Mouse (Mus musculus) frontal cortex, postnatal 14 days (tissue): Measurements from ENCODE around the gene Inpp5e.

ENCODE experiments used
- DNase-seq, 2 experiments: peaks; one replicate each; pipeline ENCODE4 v3.0.0; 2022; ENCODE audit warnings: low spot score in 2 of 2

The Inpp5e gene

DNA sequence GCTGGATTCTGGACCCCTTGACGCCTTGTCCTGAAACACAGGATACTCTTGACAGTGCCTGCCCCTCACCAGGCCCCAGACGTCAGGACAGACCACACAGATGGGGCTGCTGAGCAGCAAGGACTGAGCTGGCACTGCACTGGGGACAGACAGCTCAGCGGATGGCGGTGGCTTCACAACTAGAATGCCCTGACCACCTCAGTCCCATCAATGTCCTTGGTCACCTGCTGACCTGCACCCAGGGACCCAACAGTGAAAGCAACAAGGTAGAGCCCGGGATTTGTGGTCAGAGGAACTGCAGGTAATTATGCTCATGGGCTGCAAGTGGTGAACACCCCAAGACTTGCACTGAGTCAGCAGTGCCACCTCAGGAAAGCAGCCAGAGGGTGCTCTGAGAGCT is 46.0 kb downstream of the Inpp5e start:
- no peak for DNase-seq

DNA sequence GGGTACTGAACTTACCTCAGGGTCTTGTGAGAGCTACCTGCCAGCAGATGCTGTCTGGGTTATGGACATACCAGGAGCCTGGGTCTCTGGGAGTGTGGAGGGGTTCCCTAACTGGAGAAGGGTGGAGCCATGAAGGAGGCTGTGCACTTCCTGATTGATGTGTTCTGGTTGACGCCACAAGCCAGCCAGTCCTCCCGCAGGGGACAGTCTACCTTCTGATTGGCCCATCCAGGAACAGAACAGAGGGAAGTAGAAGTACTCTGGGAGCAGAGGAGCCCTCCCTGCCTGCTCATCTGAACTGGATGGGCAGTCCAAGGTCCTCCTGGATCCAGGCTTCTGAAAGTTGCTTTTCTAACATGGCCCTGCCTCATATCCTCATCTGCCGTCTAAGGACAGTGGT is 48.2 kb downstream of the Inpp5e start, which contains the start of gene Card9:
Card9 (minus strand) TSS at position 147 of the 400 bp plus-strand sequence.
- DNase-seq = no peak

DNA sequence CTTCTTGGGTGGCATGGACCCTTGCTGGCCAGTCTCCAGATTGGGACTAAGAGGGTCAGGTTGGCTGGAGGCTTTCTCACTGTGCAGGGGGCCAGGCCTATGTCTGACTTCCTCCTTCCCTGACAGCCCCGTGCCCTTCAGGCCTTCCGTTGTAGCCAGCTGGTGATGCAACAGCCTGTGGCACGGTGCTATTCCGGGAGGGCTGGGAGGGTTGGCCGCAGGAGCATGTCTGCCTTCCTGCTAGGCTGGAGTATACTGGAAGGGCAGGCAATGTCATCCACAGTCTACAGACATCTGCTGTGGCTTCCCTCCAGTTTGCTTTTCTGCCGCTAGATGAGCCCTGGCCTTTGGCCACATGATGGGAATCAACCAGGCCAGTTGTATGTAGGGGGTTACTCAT is 49.0 kb downstream of the Inpp5e start:
- DNase-seq = no peak

DNA sequence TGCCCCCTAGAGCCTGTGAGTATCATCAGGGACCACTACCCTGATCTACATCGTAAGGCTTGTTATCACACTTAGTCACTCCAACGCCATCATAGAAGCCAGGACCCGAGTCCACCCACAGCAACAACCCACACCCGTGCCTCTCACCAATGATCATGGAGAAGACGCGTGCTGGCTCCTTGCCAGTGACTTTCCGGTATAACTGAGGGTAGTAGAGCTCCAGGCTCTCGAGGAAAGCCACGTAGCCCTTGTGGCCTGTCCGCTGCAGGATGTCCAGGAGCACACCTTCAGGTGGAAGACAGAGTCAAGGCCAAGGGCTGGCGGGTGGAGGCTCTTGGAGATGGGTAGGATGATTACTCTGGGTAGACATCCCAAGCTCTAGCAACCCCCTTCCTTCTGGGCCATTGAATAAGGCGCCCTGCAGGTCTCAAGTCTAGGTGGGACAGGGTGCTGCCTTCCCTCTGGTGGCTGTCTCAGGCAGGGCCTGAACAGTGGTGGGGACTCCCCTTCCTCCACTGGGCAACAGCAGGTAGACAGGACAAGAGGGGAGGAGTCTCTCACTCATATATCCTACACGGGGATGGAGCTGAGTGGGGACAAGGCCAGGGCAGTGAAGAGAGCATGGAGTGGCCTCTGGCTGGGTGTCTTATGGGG is 50.2 kb downstream of the Inpp5e start:
- no peak for DNase-seq

DNA sequence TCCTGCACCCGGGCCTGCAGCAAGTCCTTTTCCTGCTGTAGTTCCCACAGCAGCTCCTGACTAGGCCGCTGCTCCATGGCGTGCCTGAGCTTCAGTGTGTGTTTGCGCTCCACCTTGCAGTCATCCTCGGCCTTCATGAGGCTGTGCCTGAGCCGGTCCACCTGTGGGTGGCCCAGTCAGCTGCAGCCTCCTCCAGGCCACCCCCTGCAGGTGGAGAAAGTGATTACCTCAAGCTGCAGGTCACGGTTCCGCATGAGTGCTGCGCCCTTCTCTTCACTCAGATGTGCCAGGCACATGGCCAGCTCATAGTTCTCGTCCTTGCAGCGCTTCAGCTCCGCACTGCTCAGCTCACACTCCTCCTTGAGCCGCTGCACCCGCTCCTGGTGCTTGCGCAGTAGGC is 51.5 kb downstream of the Inpp5e start:
- no peak for DNase-seq

DNA sequence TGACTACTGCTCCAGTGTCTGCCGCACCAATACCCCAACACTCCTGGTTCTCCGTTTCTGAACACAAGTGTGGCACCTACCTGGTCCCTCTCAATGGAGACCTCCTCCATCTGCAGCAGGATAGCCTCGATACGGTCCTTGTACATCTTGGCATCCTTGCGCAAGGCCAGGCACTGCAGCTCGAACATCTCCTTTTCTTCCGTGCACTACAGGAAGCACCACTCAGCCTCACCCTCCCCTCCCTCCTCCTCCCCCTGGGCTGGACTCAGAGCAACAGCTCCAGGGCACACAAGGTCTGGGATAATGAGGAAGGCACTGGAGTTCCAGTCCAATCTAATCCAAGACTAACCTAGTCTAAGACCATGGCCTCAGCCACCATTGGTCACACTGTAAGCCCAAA is 52.3 kb downstream of the Inpp5e start:
- no peak for DNase-seq

DNA sequence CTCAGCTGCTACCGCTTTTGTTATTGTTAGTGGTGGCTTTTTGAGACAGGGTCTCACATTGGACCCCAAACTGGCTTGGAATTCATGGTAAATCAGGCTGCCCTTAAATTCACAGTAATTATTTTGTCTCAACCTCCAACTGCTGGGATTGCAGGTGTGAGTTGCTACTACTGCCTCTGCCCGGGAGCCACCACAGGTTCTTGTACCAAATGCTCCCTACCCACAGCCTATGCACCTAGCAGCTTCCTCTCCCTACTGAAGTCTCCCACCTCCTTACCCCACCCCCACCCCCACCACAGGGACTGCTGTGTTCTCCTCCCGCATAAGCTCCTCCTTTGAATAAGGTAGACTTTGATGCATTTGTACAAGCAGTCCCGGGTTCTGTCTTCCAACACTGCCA is 52.8 kb downstream of the Inpp5e start:
- DNase-seq = no peak

DNA sequence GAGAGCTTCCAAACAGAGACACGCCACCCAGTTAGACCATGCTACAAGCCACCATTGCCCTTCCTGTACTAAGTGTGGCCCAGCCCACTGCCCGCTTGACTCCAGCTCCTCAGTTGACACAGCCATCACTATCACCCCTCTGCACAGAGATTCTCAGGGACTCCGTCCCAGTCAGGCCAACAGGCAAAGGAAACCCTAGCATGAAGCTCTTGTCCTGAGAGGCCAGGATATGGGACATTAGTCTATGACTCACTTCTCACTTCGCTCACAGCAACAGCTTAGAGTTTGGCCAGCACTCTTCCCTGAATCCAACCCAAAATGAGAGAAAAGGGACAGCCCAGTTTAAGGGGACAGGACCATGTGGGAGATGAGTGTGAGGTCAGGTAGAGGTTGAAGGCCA is 54.6 kb downstream of the Inpp5e start:
- DNase-seq = no peak

DNA sequence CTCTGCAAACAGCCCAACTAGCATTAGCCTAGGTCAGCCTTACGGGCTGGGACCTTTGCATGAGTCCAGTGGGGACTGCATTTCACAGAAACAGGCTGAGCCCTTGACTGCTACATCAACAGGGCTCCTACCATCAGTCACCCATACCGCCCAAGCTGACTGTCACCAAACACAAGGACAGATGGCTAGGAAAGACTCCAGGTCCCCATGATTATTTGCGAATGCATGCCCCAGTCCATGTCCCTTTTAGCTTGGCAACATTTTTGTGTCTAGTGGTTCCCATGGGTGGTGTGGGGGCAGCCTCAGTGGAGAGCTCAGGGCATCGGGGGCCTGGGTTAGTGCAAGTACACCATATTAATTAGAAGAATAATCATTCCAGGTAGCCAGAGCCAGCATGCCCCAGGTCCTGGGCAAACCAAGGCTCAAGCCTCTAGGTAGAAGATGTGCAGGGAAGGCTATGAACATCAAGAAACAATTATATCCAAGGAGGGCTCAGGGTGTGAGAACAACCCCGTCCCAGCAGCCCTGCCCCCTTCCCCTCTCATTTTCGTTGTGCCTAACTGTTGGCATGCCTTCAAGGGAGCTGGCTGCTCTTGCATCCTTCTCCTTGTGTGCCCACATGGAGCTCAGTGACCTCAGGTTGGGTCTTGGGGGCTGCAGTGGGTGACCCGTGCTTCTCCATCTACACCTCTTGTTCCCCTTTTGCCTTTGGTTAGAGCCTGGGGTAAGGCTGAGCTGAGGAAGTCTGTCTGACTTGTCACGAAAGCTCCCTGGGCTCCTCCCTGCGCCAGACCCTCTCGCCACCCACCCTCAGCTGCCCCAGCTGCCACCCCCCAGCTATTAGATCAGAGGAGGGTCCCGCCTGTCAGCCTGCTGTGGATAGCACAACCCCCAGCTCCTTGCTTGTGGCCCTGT is 55.7 kb downstream of the Inpp5e start:
- DNase-seq = no peak

DNA sequence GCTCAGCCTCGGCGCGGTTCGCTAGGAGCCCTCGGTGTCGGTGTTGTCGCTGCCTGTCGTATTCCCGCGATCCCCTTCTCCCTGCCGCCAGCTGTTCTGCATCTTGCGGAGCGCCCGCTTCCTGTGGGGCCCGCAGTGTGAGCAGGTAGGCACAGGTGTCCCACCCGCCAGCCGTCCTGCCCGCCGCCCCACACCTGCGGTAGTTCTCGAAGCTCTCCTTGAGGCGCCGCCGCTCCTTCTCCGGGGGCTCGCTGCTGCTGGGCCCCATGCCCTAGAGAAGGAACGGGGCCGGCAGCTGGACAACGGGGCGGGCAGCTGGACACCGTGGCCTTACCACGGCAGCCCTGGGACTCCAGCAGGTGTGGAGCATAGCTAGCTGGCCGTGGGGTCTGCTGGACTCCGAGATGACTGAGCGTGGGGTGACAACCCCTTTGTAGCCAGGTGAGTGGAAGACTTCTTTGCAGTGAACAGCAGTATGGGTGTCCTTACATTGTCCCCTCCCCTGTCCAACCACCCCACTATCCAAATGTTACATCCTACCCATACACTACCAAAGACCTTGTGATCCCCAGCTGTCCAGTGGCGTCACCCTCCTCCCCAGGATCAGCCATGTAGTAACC is 56.6 kb downstream of the Inpp5e start:
- DNase-seq = no peak

DNA sequence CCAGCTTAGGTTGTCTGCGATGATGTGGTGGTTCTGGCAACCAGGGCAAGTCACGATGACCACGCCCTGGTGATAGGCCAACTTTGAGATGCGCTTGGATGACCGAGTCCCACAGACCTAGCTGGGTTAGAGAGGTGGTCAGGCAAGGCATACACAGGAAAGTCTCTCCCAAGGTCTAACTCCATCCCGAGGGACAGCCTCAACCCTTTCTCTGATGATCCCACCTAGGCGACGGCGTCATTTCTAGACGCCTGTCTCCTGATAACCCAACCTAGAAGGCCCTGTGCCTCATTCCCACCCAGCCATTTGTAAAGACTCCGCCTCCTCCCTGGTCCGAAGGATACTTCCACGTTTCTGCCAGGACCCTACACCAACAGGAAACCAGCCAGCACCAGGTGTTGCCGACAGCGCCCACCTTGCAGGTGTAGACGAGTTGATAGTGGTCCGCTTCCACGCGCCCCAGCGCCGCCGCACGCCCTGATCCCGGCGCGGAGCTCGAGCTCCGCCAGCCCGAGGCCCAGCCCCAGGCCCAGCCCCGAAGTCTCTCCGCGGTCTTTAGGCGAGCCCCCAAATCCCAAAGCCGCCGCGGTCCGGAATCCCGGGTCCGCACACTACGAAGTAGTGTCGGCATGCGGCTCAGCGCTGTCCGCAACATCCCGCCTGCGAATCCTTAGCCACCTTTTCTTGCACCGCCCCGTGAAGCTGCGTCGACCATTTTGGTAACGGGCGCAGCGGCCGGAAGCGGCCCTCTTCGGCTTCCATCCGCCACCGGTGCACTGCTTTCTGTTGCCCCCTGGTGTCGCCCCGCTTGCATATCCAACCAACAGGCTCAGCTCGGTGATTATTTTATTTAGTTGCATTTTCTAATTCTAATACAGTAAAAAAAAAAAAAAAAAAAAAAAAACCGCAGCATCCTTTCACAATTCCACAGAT is 57.4 kb downstream of the Inpp5e start, which contains the start of gene Dnlz:
Dnlz (minus strand) TSS at position 753 of the 933 bp plus-strand sequence.
- DNase-seq = peak; percentile 86 to 91

DNA sequence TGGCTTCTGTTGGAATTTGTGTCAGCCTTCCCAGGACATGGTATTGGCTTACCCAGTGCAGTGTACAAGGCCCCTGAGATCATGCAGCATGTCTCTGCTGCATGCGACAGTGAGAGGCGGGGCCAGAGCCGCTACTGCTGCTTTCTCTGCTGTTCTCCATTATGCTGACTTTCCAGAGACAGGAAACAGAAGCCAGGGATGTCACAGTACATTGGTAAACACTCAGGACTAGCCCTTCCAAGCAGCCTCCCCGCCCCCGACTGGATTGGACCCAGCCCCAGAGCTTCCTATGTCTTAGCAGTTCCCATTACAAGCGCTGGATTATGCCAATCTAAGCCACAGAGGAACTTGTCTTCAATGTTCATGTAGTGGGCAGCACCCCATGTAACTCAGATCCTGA is 60.8 kb downstream of the Inpp5e start:
- DNase-seq = no peak
